In genomic region chr5:8943836-8944235, GRCm38 (mm10) we compare ENCODE assay signal across 16 mouse cellular contexts. TPM values are rescaled to one million over a fixed set of nuclear protein-coding genes. Genes with fewer than 3 reads are reported as not detected.
DNase-seq lines count a peak whose midpoint lies in the region; ATAC-seq and TF ChIP-seq lines count a peak whose summit lies in the region.
"Had no signal": no experiment of that assay in that cellular context is flagged by ENCODE, and none has a peak within 500 bp of the region (broad histone marks: within the 10 kb centered on the region; RNA-seq: fewer than 3 reads in every experiment).

No protein-coding gene starts in this region.

- no peak for TF ChIP-seq CTCF in gastrocnemius, adult 2 months (IDR thresholded peaks at IDR 0.05)

- H3K4me3 ChIP-seq in heart, embryonic 10.5 days = no peak overlapping the region
- H3K4me3 ChIP-seq in gastrocnemius, adult 2 months = no peak overlapping the region; the same call in 1 of the 2 replicates
- H3K4me3 ChIP-seq: left cerebral cortex, adult 2 months; liver, embryonic 12.5 days had no signal

- no peaks in the 10 kb centered on the region for H3K36me3 ChIP-seq in heart, embryonic 10.5 days

- peak; percentile 89 for DNase-seq in heart, adult 11 months
- no peak for DNase-seq in heart, embryonic 10.5 days (ENCODE audit: low spot score)
- DNase-seq in B cell, adult 2 months = peak; percentile 77 to 82
- peak; percentile 77 for DNase-seq in gastrocnemius, adult 2 months
- DNase-seq in T-cell, adult 2 months (ENCODE audit: low spot score) = no peak
- DNase-seq in cerebellum, adult 11 months = no peak
- no peak for DNase-seq in kidney, adult 8-10 months
- DNase-seq: adrenal gland, adult 8-10 months; embryo, embryonic 11 days; kidney, postnatal 36 days; lung, postnatal 10 days had no signal

- H3K27ac ChIP-seq in heart, embryonic 10.5 days = no peak overlapping the region
- H3K27ac ChIP-seq in gastrocnemius, adult 2 months = peak overlapping the region; percentile 86
- H3K27ac ChIP-seq: left cerebral cortex, adult 2 months; liver, embryonic 12.5 days had no signal

- no peaks in the 10 kb centered on the region for H3K9me3 ChIP-seq in heart, embryonic 10.5 days
- H3K9me3 ChIP-seq: liver, embryonic 12.5 days had no signal

- peak; percentile 64 for ATAC-seq in inflammation-experienced regulatory T-cells, adult 6 months
- ATAC-seq: intestine, embryonic 16.5 days; liver, embryonic 12.5 days; Patski had no signal

- WGBS in heart, embryonic 10.5 days = 74% methylated on average over 3 of the region's 3 CpGs

- H3K27me3 ChIP-seq in heart, embryonic 10.5 days (ENCODE audit: insufficient read depth, poor library complexity, severe bottlenecking) = no peaks in the 10 kb centered on the region
- H3K27me3 ChIP-seq: liver, embryonic 12.5 days had no signal

- intact Hi-C loops in gastrocnemius, adult 2 months (cut with DNase I) = loop anchor here (5.0 to 10.0 kb wide), 2 partner anchors 111 to 168 kb away; no protein-coding TSS in a partner anchor

- no peaks in the 10 kb centered on the region for H3K4me1 ChIP-seq in heart, embryonic 10.5 days
- H3K4me1 ChIP-seq: liver, embryonic 12.5 days had no signal

RNA-seq across cellular contexts. Expression of gene Abcb4, which starts 50.3 kb away (rescaled TPM):
- 0.16 and 1.0 TPM in 2 replicates for polyA plus RNA-seq in heart, embryonic 10.5 days (2016; fragmentation: Nextera tagmentation; extraction: Ambion mirVana)
- total RNA-seq in gastrocnemius, adult 2 months (2021) = 10 to 100 TPM; 93.8 to 94.7 TPM
- 1 to 10 TPM in 1 of 3 experiments, under 1 TPM in 1, not detected in 1; 0.77 to 1.0 TPM for polyA plus RNA-seq in inflammation-experienced regulatory T-cells, adult 6 months (2017; shearing (Covaris generic))

RNA-seq across cellular contexts. Expression of gene Crot, which starts 53.3 kb away (rescaled TPM):
- 36.3 and 37.7 TPM in 2 replicates for polyA plus RNA-seq in heart, embryonic 10.5 days (2016; fragmentation: Nextera tagmentation; extraction: Ambion mirVana)
- 10 to 100 TPM; 17.1 to 36.0 TPM for total RNA-seq in gastrocnemius, adult 2 months (2021)
- polyA plus RNA-seq in inflammation-experienced regulatory T-cells, adult 6 months (2017; shearing (Covaris generic)) = 100 to 1,000 TPM in 1 of 3 experiments, 10 to 100 TPM in 2; 64.9 to 114 (median 81.6) TPM

Comparison
In these comparisons a context has a peak if more than half of its experiments do, and no peak if none do; other contexts are left out.
1. DNase-seq: peak in heart, adult 11 months (single experiment), B cell, adult 2 months (2 of 2) and gastrocnemius, adult 2 months (single experiment); none in heart, embryonic 10.5 days (single experiment), T-cell, adult 2 months (single experiment), cerebellum, adult 11 months (single experiment) and kidney, adult 8-10 months (0 of 2).